Mouse (Mus musculus) kidney, postnatal 36 days (tissue): ENCODE measurements around the gene Foxp1.

ENCODE experiments used
- DNase-seq, 2 experiments: peaks; one replicate each; pipeline ENCODE4 v3.0.0; 2021 to 2022; ENCODE audit warnings: mixed read lengths in 2 of 2

Gene Foxp1

GRCm38 (mm10) chr6:99520676-99521037 lies 1.9 kb downstream of the Foxp1 start:
- DNase-seq, result no peak

GRCm38 (mm10) chr6:99519806-99520675 lies 2.5 kb downstream of the Foxp1 start:
- peak; percentile 31 to 63 for DNase-seq

GRCm38 (mm10) chr6:99519052-99519451 lies 3.5 kb downstream of the Foxp1 start:
- no peak for DNase-seq

GRCm38 (mm10) chr6:99515667-99516199 lies 6.8 kb downstream of the Foxp1 start:
- DNase-seq, result no peak

GRCm38 (mm10) chr6:99511862-99512261 lies 10.7 kb downstream of the Foxp1 start:
- no peak for DNase-seq

- DNase-seq, result no peak
These were observed 13.3 kb downstream of the Foxp1 start for GRCm38 (mm10) chr6:99509189-99509592.

- no peak for DNase-seq
These were observed 15.7 kb downstream of the Foxp1 start for GRCm38 (mm10) chr6:99506816-99507215.

- no peak for DNase-seq
These were observed 18.8 kb downstream of the Foxp1 start for GRCm38 (mm10) chr6:99503741-99504140.

GRCm38 (mm10) chr6:99502727-99503126 lies 19.8 kb downstream of the Foxp1 start:
- no peak for DNase-seq

GRCm38 (mm10) chr6:99502314-99502713 lies 20.2 kb downstream of the Foxp1 start:
- no peak for DNase-seq

- no peak for DNase-seq
These were observed 21.8 kb downstream of the Foxp1 start for GRCm38 (mm10) chr6:99500570-99501270.

GRCm38 (mm10) chr6:99498082-99498481 lies 24.4 kb downstream of the Foxp1 start:
- no peak for DNase-seq

GRCm38 (mm10) chr6:99496114-99496513 lies 26.4 kb downstream of the Foxp1 start:
- DNase-seq, result no peak

- no peak for DNase-seq
These were observed 29.6 kb downstream of the Foxp1 start for GRCm38 (mm10) chr6:99492937-99493336.

GRCm38 (mm10) chr6:99491979-99492544 lies 30.5 kb downstream of the Foxp1 start:
- no peak for DNase-seq

- no peak for DNase-seq
These were observed 31.4 kb downstream of the Foxp1 start for GRCm38 (mm10) chr6:99491146-99491545.

- no peak for DNase-seq
These were observed 32.4 kb downstream of the Foxp1 start for GRCm38 (mm10) chr6:99489900-99490648.

- DNase-seq, result no peak
These were observed 33.1 kb downstream of the Foxp1 start for GRCm38 (mm10) chr6:99489423-99489822.

- peak in 1 of 2 experiments; percentile 33 for DNase-seq
These were observed 36.5 kb downstream of the Foxp1 start for GRCm38 (mm10) chr6:99485884-99486640.

GRCm38 (mm10) chr6:99485217-99485883 lies 37.2 kb downstream of the Foxp1 start:
- peak; percentile 57 to 73 for DNase-seq

GRCm38 (mm10) chr6:99484884-99485216 lies 37.7 kb downstream of the Foxp1 start:
- DNase-seq, result no peak
